In genomic region chr4:84528358-84528757, GRCm38 (mm10) we compare ENCODE assay signal across 20 mouse cellular contexts.
"Had no signal": no experiment of that assay in that cellular context is flagged by ENCODE, and none has a peak within 500 bp of the region (broad histone marks: within the 10 kb centered on the region; RNA-seq: fewer than 3 reads in every experiment).

No protein-coding gene starts in this region.

- DNase-seq: kidney, adult 8-10 months; kidney, postnatal 10 days; kidney, postnatal 36 days; left cerebral cortex, postnatal 4 days; liver, postnatal 0 days; lung, embryonic 14.5 days; right cerebral cortex, adult 18-20 months; right cerebral cortex, postnatal 14 days; right cerebral cortex, postnatal 4 days; thymus, adult 2 months; thymus, postnatal 14 days had no signal

- H3K4me3 ChIP-seq: kidney, embryonic 15.5 days; limb, embryonic 12.5 days; limb, embryonic 15.5 days; midbrain, embryonic 12.5 days had no signal

- H3K9me3 ChIP-seq: kidney, embryonic 15.5 days; limb, embryonic 12.5 days; limb, embryonic 15.5 days; midbrain, embryonic 12.5 days had no signal

- H3K9ac ChIP-seq: kidney, embryonic 15.5 days; limb, embryonic 12.5 days; limb, embryonic 15.5 days; liver, embryonic 14.5 days; liver, postnatal 0 days; lung, embryonic 14.5 days; midbrain, embryonic 12.5 days had no signal

- H3K36me3 ChIP-seq: kidney, embryonic 15.5 days; limb, embryonic 12.5 days; limb, embryonic 15.5 days; midbrain, embryonic 12.5 days had no signal

- H3K27ac ChIP-seq: kidney, embryonic 15.5 days; limb, embryonic 12.5 days; limb, embryonic 15.5 days; liver, embryonic 14.5 days; macrophage; stomach, postnatal 0 days had no signal

- H3K27me3 ChIP-seq: kidney, embryonic 15.5 days; limb, embryonic 15.5 days had no signal

- H3K4me2 ChIP-seq: kidney, embryonic 15.5 days; limb, embryonic 12.5 days; limb, embryonic 15.5 days; liver, embryonic 11.5 days; lung, embryonic 14.5 days had no signal

- ATAC-seq: liver, postnatal 0 days; lung, postnatal 0 days had no signal
